Mouse (Mus musculus) heart, adult 2 months (tissue): ENCODE measurements around the gene Dock6. TPM values are rescaled to one million over a fixed set of nuclear protein-coding genes. Genes with fewer than 3 reads are reported as not detected.

Experiments
- DNase-seq, 2 experiments: peaks; one replicate each; pipeline ENCODE4 v3.0.0; 2021
- H3K27ac ChIP-seq: fragments of 200-600 bp; 2 replicates; pipeline ENCODE4 v1.8.1; 2022
- H3K27me3 ChIP-seq: fragments of 200-500 bp; 2 replicates; pipeline ENCODE4 v1.6.1; 2012; ENCODE audit warnings: mild to moderate bottlenecking, low read length, inconsistent platforms, mixed read lengths; ENCODE audit not compliant: control insufficient read depth, insufficient read depth
- H3K36me3 ChIP-seq: fragments of 200-500 bp; 2 replicates; pipeline ENCODE4 v1.6.1; 2012; ENCODE audit warnings: low read length, inconsistent platforms; ENCODE audit not compliant: control insufficient read depth, insufficient read depth
- H3K4me1 ChIP-seq: fragments of 200-500 bp; 2 replicates; pipeline ENCODE4 v1.6.1; 2011; ENCODE audit warnings: low read length; ENCODE audit not compliant: control insufficient read depth, insufficient read depth
- H3K4me3 ChIP-seq: fragments of 200-600 bp; 2 replicates; pipeline ENCODE4 v1.8.1; 2022
- H3K79me2 ChIP-seq: fragments of 200-500 bp; replicated peaks from 2 replicates; pipeline ENCODE4 v1.6.1; 2012; ENCODE audit warnings: mild to moderate bottlenecking, inconsistent platforms, low read length, moderate library complexity, mixed read lengths; ENCODE audit not compliant: control insufficient read depth, insufficient read depth
- H3K9ac ChIP-seq: fragments of 200-500 bp; 2 replicates; pipeline ENCODE4 v1.6.1; 2012; ENCODE audit warnings: low read depth, mild to moderate bottlenecking, control low read depth, inconsistent platforms, low read length, mixed read lengths
- CTCF ChIP-seq: fragments of 200-600 bp; IDR thresholded peaks from 2 replicates; pipeline ENCODE4 v1.8.1; 2022; ENCODE audit warnings: antibody characterized with exemption, mild to moderate bottlenecking, moderate library complexity
- EP300 ChIP-seq: fragments of 200-500 bp; IDR thresholded peaks from 2 replicates; pipeline ENCODE4 v1.6.1; 2011; ENCODE audit warnings: low read depth, low read length, control low read depth; ENCODE audit not compliant: insufficient read depth
- POLR2A ChIP-seq: fragments of 200-500 bp; IDR thresholded peaks from 2 replicates; pipeline ENCODE4 v1.6.1; 2011; ENCODE audit warnings: mild to moderate bottlenecking, low read depth, low read length, control low read depth; ENCODE audit not compliant: insufficient read depth
- WGBS: fragments of 180-500 bp; shearing (Covaris S2); methylation state at CpG from one replicate; pipeline ENCODE4 v1.1.7; 2018; 5-methylcytosine and 5-hydroxymethylcytosine counted together
- intact Hi-C: fragments of 180-260 bp; cut with DNase I; formaldehyde crosslinking; loops from one replicate; pipeline ENCODE4 v1.15.1; 2025
- polyA plus RNA-seq: library from polyadenylated mRNA; depleted of rRNA; stranded (reverse); fragments of >200 nt; gene quantifications from 2 replicates; pipeline ENCODE4 v1.2.3, GENCODE M21; 2012
- total RNA-seq, 2 experiments: library from RNA; stranded (reverse); gene quantifications; 2 replicates each; pipeline ENCODE4 v1.2.3; 2021

Dock6 gene
- total and polyA plus RNA-seq, 3 experiments: 25.9 to 87.9 (median 33.8) TPM

GRCm38 (mm10) chr9:21822686-21823085 is 29.7 kb downstream of the Dock6 start:
- H3K4me3 ChIP-seq: no peak overlapping the region
- WGBS: 78% methylated on average over 6 of the region's 6 CpGs
- intact Hi-C loops: loop anchor here (10.0 kb wide), 1 partner anchor 52 kb away; no protein-coding TSS in a partner anchor
- TF ChIP-seq POLR2A (no peak), CTCF (no peak), EP300 (no peak)
- H3K79me2 ChIP-seq: no peaks in the 10 kb centered on the region
- no peaks in the 10 kb centered on the region for H3K4me1 ChIP-seq
- H3K9ac ChIP-seq: no peak overlapping the region
- no peaks in the 10 kb centered on the region for H3K27me3 ChIP-seq
- H3K36me3 ChIP-seq: no peaks in the 10 kb centered on the region
- DNase-seq: no peak
- no peak overlapping the region for H3K27ac ChIP-seq

GRCm38 (mm10) chr9:21820183-21820582 is 32.3 kb downstream of the Dock6 start:
- no peaks in the 10 kb centered on the region for H3K79me2 ChIP-seq
- H3K27ac ChIP-seq: no peak overlapping the region
- WGBS: 77% methylated on average over 12 of the region's 12 CpGs
- intact Hi-C loops: loop anchor here (10.0 kb wide), 1 partner anchor 55 kb away; no protein-coding TSS in a partner anchor
- H3K9ac ChIP-seq: no peak overlapping the region
- TF ChIP-seq EP300 (no peak), CTCF (no peak), POLR2A (no peak)
- H3K4me3 ChIP-seq: no peak overlapping the region
- H3K27me3 ChIP-seq: no peaks in the 10 kb centered on the region
- H3K4me1 ChIP-seq: no peaks in the 10 kb centered on the region
- H3K36me3 ChIP-seq: no peaks in the 10 kb centered on the region
- no peak for DNase-seq

- intact Hi-C loops: no loop called here
These were observed 33.2 kb downstream of the Dock6 start for GRCm38 (mm10) chr9:21819181-21819729.

GRCm38 (mm10) chr9:21818561-21818960 is 33.9 kb downstream of the Dock6 start:
- Histone ChIP-seq H3K79me2 (no peaks in the 10 kb centered on the region), H3K27me3 (no peaks in the 10 kb centered on the region), H3K27ac (no peak overlapping the region), H3K9ac (no peak overlapping the region), H3K4me3 (no peak overlapping the region), H3K36me3 (no peaks in the 10 kb centered on the region), H3K4me1 (no peaks in the 10 kb centered on the region)
- TF ChIP-seq EP300: no peak
- no peak for TF ChIP-seq POLR2A
- no peak for TF ChIP-seq CTCF
- no peak for DNase-seq
- WGBS: 92% methylated on average over 6 of the region's 6 CpGs
- intact Hi-C loops: no loop called here

More at GRCm38 (mm10) chr9:21819181-21819729, 33.2 kb downstream of the Dock6 start:
- Histone ChIP-seq H3K9ac (no peak overlapping the region), H3K4me1 (no peaks in the 10 kb centered on the region), H3K27me3 (no peaks in the 10 kb centered on the region), H3K79me2 (no peaks in the 10 kb centered on the region), H3K36me3 (no peaks in the 10 kb centered on the region), H3K4me3 (no peak overlapping the region), H3K27ac (no peak overlapping the region)
- no peak for DNase-seq
- no peak for TF ChIP-seq EP300
- TF ChIP-seq CTCF: no peak
- no peak for TF ChIP-seq POLR2A
- 93% methylated on average over 2 of the region's 2 CpGs for WGBS

GRCm38 (mm10) chr9:21818125-21818524 is 34.3 kb downstream of the Dock6 start:
- Histone ChIP-seq H3K4me3 (no peak overlapping the region), H3K9ac (no peak overlapping the region), H3K4me1 (no peaks in the 10 kb centered on the region), H3K27ac (no peak overlapping the region), H3K36me3 (no peaks in the 10 kb centered on the region), H3K79me2 (no peaks in the 10 kb centered on the region), H3K27me3 (no peaks in the 10 kb centered on the region)
- WGBS: 75% methylated on average over 4 of the region's 4 CpGs
- intact Hi-C loops: no loop called here
- DNase-seq: no peak
- TF ChIP-seq EP300 (no peak), POLR2A (no peak), CTCF (no peak)

GRCm38 (mm10) chr9:21816716-21817305 is 35.6 kb downstream of the Dock6 start:
- H3K4me3 ChIP-seq: no peak overlapping the region
- intact Hi-C loops: no loop called here
- WGBS: 77% methylated on average over 9 of the region's 9 CpGs
- H3K9ac ChIP-seq: no peak overlapping the region
- H3K79me2 ChIP-seq: no peaks in the 10 kb centered on the region
- no peaks in the 10 kb centered on the region for H3K36me3 ChIP-seq
- TF ChIP-seq EP300 (no peak), POLR2A (no peak), CTCF (no peak)
- no peak for DNase-seq
- H3K4me1 ChIP-seq: no peaks in the 10 kb centered on the region
- no peak overlapping the region for H3K27ac ChIP-seq
- no peaks in the 10 kb centered on the region for H3K27me3 ChIP-seq
